ENCODE assay signal across 8 mouse cellular contexts in genomic region chr15:100873155-100873554, GRCm38 (mm10). TPM values are rescaled to one million over a fixed set of nuclear protein-coding genes. Genes with fewer than 3 reads are reported as not detected.
DNase-seq lines count a peak whose midpoint lies in the region; ATAC-seq lines count a peak whose summit lies in the region.

No protein-coding gene starts in this region.

- no peak overlapping the region for H3K4me3 ChIP-seq in forebrain, embryonic 11.5 days (ENCODE audit: low read depth, low read length)
- H3K4me3 ChIP-seq in hindbrain, embryonic 11.5 days (ENCODE audit: low read depth, low read length), result no peak overlapping the region
- H3K4me3 ChIP-seq in midbrain, embryonic 10.5 days, result peak overlapping the region; percentile 78; the same call in 1 of the 2 replicates

- DNase-seq in CD8-positive naive resting alpha-beta T cell, adult 2 months (ENCODE audit: low read depth in 2 of 2, low spot score in 2 of 2), result peak; percentile 60 to 62
- DNase-seq in adrenal gland, adult 18-20 months (ENCODE audit: low spot score in 2 of 2), result peak; percentile 60 to 64
- DNase-seq in forebrain, embryonic 11.5 days (ENCODE audit: low spot score), result peak; percentile 89
- DNase-seq in hindbrain, embryonic 11.5 days (ENCODE audit: low spot score), result peak; percentile 85
- DNase-seq in layer of hippocampus, postnatal 10 days (ENCODE audit: low spot score in 2 of 2), result peak; percentile 58 to 67
- DNase-seq in midbrain, embryonic 10.5 days (ENCODE audit: low spot score), result peak; percentile 77
- peak; percentile 28 for DNase-seq in skeletal muscle tissue, adult 2 months (ENCODE audit: low read depth, low spot score)

- peaks cover 6% of the 10 kb centered on the region for H3K4me1 ChIP-seq in forebrain, embryonic 11.5 days (replicated peaks; ENCODE audit: control insufficient read depth, insufficient read depth, low read length)
- peaks cover 9% of the 10 kb centered on the region for H3K4me1 ChIP-seq in hindbrain, embryonic 11.5 days (replicated peaks; ENCODE audit: control insufficient read depth, insufficient read depth, low read length)
- peaks cover 31% of the 10 kb centered on the region for H3K4me1 ChIP-seq in midbrain, embryonic 10.5 days

- no peak overlapping the region for H3K4me2 ChIP-seq in forebrain, embryonic 11.5 days (ENCODE audit: low read depth, low read length, severe bottlenecking)
- H3K4me2 ChIP-seq in hindbrain, embryonic 11.5 days (replicated peaks; ENCODE audit: low read depth, low read length), result peak overlapping the region; percentile 18; the same call in 1 of the 2 replicates

- no peaks in the 10 kb centered on the region for H3K36me3 ChIP-seq in forebrain, embryonic 11.5 days (ENCODE audit: control insufficient read depth, insufficient read depth, low read length)
- no peaks in the 10 kb centered on the region for H3K36me3 ChIP-seq in hindbrain, embryonic 11.5 days (ENCODE audit: control insufficient read depth, insufficient read depth, low read length)
- no peaks in the 10 kb centered on the region for H3K36me3 ChIP-seq in midbrain, embryonic 10.5 days

- no peaks in the 10 kb centered on the region for H3K9me3 ChIP-seq in forebrain, embryonic 11.5 days (ENCODE audit: control insufficient read depth, low read length)
- no peaks in the 10 kb centered on the region for H3K9me3 ChIP-seq in hindbrain, embryonic 11.5 days (ENCODE audit: control insufficient read depth, low read length)
- H3K9me3 ChIP-seq in midbrain, embryonic 10.5 days (replicated peaks), result no peaks in the 10 kb centered on the region

- ATAC-seq in forebrain, embryonic 11.5 days (replicated peaks; ENCODE audit: low FRiP score), result no peak
- no peak for ATAC-seq in hindbrain, embryonic 11.5 days (ENCODE audit: low FRiP score)
- no peak for ATAC-seq in activated CD4-positive, CD25-positive, alpha-beta regulatory T cell, adult 4 months

- WGBS in forebrain, embryonic 11.5 days, result 4% methylated on average over 16 of the region's 16 CpGs
- 4% methylated on average over 16 of the region's 16 CpGs for whole genome bisulfite sequencing in hindbrain, embryonic 11.5 days
- 5% methylated on average over 16 of the region's 16 CpGs for whole genome bisulfite sequencing in midbrain, embryonic 10.5 days

- H3K9ac ChIP-seq in forebrain, embryonic 11.5 days (ENCODE audit: low read length), result no peak overlapping the region
- no peak overlapping the region for H3K9ac ChIP-seq in hindbrain, embryonic 11.5 days (ENCODE audit: low read depth, low read length)

- H3K27ac ChIP-seq in forebrain, embryonic 11.5 days (ENCODE audit: low read depth, low read length), result no peak overlapping the region
- no peak overlapping the region for H3K27ac ChIP-seq in hindbrain, embryonic 11.5 days (ENCODE audit: low read depth, low read length)
- no peak overlapping the region for H3K27ac ChIP-seq in midbrain, embryonic 10.5 days (replicated peaks)

- peaks cover 26% of the 10 kb centered on the region for H3K27me3 ChIP-seq in forebrain, embryonic 11.5 days (ENCODE audit: control insufficient read depth, insufficient read depth, low read length)
- peaks cover 13% of the 10 kb centered on the region for H3K27me3 ChIP-seq in hindbrain, embryonic 11.5 days (ENCODE audit: control insufficient read depth, insufficient read depth, low read length)
- H3K27me3 ChIP-seq in midbrain, embryonic 10.5 days (ENCODE audit: low read depth, poor library complexity, severe bottlenecking), result peaks cover 54% of the 10 kb centered on the region

RNA-seq across cellular contexts. Expression of gene Scn8a, which starts 3.5 kb away (rescaled TPM):
- 1 to 10 TPM; 2.8 to 3.6 TPM for total RNA-seq in adrenal gland, adult 18-20 months (2021)
- 13.9 and 14.1 TPM in 2 replicates for polyA plus RNA-seq in forebrain, embryonic 11.5 days (2014; fragmentation: Nextera tagmentation; extraction: Ambion mirVana)
- polyA plus RNA-seq in hindbrain, embryonic 11.5 days (2014; fragmentation: Nextera tagmentation; extraction: Ambion mirVana), result 12.2 and 16.4 TPM in 2 replicates
- total RNA-seq in layer of hippocampus, postnatal 10 days (2021), result 100 to 1,000 TPM; 174 to 175 TPM
- 10.6 and 12.3 TPM in 2 replicates for polyA plus RNA-seq in midbrain, embryonic 10.5 days (2016; fragmentation: Nextera tagmentation; extraction: Ambion mirVana)
- polyA plus RNA-seq in activated CD4-positive, CD25-positive, alpha-beta regulatory T cell, adult 4 months (2017; shearing (Covaris generic)), result 1 to 10 TPM in 1 of 2 experiments, under 1 TPM in 1; 0.52 to 2.2 TPM

Comparison
In these comparisons a context has a peak if more than half of its experiments do, and no peak if none do; other contexts are left out.
1. DNase-seq: peak in every context shown above with its lines; median percentile 89 in forebrain, embryonic 11.5 days; 85 in hindbrain, embryonic 11.5 days; 77 in midbrain, embryonic 10.5 days; 62 in layer of hippocampus, postnatal 10 days; 62 in adrenal gland, adult 18-20 months; 61 in CD8-positive naive resting alpha-beta T cell, adult 2 months; 28 in skeletal muscle tissue, adult 2 months.